Mouse (Mus musculus): ENCODE results near the gene Kdm5b.

DNA sequence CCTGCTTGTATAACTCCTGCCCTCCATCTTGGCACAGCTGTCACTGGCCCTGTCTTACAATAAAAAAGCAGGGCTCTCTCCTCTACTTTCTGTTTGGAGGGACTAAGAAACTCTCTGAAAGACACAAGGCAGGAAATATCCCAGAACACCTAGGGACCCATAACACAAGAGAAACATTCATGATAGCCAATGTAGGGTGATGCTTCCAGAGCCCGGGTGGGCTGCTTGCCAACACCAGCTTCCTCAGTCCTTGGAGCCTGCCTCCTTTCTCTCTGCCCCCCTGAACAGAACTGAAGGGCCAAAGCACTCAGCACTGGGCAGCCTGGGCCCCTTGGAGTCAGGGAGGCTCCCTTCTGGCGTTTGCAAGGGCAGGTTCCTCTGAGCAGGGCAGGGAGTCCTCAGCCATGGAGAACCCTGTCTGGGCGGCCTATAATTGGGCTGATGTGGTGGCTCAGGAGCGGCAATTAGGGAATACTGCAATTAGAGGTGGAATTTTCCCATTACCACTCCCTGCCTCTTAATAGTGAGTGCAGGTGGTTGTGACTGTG is 92.0 kb downstream of the Kdm5b start:
- no peak for TF ChIP-seq CTCF (conservative IDR thresholded peaks at IDR 0.05; ENCODE audit: low read length)
- no peak for TF ChIP-seq NANOG (IDR thresholded peaks at IDR 0.05; ENCODE audit: borderline replicate concordance, low read length)
